Mouse (Mus musculus): ENCODE measurements around the gene Rps27l.
A peak's percentile ranks its signal among the peaks of the same experiment; 100 is the strongest.

Gene Rps27l

DNA sequence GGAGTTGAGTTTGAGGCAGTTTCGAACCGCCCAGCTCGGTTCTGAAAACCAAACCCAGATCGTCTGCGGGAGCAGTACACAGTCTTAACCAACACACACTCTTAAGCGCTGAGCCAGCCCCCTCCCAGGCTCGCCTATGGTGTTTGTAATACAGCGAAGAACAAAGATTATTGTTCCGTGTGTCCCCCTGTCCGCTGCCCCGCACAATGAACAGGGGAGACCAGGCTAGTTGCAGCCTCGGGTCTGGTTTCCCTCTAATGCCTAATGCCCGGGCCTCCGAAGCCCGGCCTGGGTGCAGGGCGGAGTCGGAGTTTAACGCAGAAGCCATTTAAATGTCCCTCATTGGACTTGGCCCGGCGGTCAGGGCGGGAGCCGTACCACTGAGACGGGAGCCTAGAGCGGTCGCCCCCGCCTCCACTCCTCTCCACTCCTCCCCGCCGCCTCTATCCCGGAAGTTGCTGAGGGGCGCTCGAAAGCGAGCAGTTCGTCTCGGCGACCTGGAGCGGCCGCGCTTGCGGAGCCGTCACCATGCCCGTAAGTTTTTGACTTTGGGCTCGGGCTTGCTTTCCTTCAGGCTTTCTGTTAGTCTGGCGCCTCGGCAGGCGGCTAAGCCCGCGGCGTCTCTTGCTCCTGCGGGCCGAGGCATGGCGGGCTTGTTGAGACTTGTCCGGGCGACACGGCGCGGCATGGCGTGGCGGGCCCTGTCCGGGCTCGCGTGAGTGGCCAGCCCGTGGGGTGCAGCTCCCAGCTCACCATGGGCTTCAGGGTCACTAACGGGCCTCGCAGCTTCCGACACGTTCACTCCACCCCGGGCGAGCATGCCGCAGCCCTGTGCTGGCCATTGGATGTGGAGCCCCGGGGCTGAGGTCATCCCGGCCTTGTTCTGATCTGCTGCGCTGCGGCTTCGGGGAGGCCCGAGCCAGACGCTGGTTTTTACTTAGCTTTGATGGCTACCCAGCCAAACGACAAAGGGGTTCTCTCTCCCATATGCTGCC, at the start of gene Rps27l:
Rps27l (plus strand) TSS at position 440 of the 995 bp plus-strand sequence.
- DNase-seq (ENCODE audit: low read depth): peak; percentile 96

DNA sequence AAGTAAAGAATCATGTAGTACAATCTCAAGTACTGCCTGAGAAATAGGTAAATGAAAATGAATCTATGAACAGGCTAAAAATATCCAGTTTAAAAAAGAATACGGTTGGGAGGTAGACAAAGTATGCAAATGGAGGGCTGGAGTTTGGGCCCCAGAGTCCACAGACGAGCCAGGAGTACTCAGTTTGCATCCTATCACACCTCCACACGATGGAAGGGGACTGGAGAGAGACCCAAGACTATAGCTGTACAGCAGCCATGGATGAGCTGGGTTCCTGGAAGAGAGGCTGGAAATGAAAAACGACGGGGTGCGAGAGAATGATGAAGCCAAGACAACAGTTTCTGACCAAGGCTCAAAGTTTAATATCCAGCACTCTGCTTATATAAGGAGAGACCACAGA, 48.9 kb upstream of the Rps27l start:
- DNase-seq (ENCODE audit: low read depth): peak; percentile 27

DNA sequence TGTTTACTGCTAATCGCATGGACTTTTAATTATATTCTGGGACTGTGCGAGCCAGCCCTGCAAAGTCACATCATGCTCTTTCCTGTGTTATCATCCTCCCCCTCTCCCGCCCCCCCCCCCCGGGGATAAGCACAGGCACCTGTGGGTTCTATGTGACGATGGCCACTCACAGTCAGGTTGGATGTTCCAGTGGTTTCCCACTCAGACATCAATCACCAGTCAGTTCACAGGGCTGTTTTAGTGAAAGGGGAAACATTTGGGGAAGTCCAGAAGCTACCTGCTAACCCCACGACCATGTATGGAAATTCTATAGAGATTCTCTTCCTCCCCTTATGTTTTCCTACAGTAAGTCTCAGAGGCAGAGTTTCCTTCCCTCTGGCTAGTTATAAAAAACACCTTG, 48.0 kb upstream of the Rps27l start:
- peak; percentile 89 for DNase-seq (ENCODE audit: low read depth)

DNA sequence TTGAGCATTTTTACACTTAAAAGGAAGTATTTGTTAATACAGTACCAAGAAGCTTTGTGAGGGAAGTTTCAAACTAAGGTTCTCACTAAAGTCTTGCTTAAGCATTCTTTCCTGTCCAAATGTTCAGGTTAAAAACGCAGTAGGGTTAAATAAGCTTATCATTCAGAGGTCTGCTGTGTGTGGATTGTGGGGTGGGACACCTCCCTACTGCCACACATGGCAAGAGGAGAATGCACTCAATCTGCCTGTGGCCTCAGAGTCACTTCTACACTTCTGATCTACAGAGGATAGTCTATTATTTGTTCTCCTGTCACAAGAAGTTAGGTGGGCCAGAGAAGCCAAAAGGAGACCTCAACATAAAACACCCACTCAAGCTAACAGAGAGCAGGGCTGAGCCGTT, 46.8 kb upstream of the Rps27l start:
- peak; percentile 73 for DNase-seq (ENCODE audit: low read depth)

DNA sequence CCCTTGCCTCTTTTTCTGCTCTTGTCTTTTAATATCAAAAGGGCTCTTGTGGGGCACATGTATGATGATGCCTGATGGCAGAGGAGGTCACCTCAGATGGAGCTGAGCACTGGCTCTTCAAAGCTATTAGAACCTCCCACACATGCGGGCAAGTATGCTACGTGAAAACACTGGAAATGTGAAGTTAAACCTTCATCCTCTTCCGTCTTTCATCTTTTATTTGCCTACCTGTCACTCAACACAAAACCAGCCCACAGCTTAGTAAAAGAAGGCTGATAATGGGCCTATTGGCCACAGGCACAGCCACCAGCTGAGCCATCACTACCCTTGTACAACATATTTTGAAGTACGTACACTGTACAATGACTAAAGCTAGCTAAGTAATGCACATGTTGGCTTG, 46.4 kb upstream of the Rps27l start:
- DNase-seq (ENCODE audit: low read depth): no peak

- peak; percentile 45 for DNase-seq (ENCODE audit: low read depth)
These were observed 39.9 kb upstream of the Rps27l start for GRCm38 (mm10) chr9:66905990-66906389.

GRCm38 (mm10) chr9:66907126-66907525, 38.8 kb upstream of the Rps27l start:
- peak; percentile 28 for DNase-seq (ENCODE audit: low read depth)

DNA sequence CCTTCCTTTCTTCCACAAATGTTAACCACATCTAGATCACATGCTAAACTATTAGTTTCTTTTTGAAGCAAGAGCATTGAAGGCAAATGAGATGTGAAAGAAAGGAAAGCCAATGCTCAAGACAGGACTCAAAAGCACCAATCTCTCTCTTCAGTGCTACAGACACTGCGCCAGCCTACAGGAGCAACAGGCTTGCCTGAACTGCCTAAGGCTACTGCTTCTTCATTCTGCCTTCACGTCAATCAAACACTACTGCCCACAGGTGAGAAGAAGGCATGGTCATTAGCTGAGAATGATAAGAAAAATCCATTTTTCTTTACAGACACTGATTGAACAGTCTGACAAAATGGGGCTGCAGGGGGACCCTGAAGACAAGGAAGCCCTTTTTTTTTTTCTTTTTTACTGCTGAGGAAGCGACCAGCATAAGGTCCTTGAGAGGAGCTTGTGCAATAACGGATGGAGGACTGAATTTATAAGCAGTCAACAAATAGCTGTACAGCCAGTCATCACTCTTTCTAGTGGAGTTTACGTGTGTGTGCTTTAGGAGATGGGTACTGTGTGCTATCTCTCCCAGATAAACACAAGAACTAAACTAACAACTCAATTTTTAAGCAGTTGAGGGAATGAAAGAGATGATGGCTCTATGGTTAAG, 38.0 kb upstream of the Rps27l start:
- peak; percentile 52 for DNase-seq (ENCODE audit: low read depth)

- DNase-seq (ENCODE audit: low read depth): peak; percentile 42
These were observed 36.0 kb upstream of the Rps27l start for GRCm38 (mm10) chr9:66909922-66910321.

GRCm38 (mm10) chr9:66910677-66911076, 35.2 kb upstream of the Rps27l start:
- peak; percentile 76 for DNase-seq (ENCODE audit: low read depth)

GRCm38 (mm10) chr9:66912304-66912703, 33.6 kb upstream of the Rps27l start:
- peak; percentile 37 for DNase-seq (ENCODE audit: low read depth)

- DNase-seq (ENCODE audit: low read depth): peak; percentile 60
These were observed 32.5 kb upstream of the Rps27l start for GRCm38 (mm10) chr9:66913254-66913934.

- peak; percentile 38 for DNase-seq (ENCODE audit: low read depth)
These were observed 31.3 kb upstream of the Rps27l start for GRCm38 (mm10) chr9:66914540-66914939.

DNA sequence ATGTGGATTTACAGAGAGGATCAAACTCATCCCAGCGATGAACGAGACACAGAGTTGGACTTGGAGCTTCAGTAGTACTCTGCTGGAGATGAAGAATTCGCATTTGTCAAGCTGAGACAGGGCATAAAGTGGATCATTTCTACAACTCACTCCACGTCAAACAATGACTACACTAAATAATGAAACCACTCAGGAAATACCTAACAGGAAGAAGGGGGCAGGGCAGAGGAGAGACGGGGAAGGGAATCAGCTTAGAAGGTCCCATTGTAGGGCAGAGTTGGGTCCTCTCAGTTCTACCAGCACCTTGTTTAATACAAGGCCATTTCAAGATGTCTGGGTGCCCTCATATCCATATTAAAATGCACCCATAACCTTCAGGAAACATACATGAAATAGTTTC, 30.5 kb upstream of the Rps27l start:
- peak; percentile 86 for DNase-seq (ENCODE audit: low read depth)

DNA sequence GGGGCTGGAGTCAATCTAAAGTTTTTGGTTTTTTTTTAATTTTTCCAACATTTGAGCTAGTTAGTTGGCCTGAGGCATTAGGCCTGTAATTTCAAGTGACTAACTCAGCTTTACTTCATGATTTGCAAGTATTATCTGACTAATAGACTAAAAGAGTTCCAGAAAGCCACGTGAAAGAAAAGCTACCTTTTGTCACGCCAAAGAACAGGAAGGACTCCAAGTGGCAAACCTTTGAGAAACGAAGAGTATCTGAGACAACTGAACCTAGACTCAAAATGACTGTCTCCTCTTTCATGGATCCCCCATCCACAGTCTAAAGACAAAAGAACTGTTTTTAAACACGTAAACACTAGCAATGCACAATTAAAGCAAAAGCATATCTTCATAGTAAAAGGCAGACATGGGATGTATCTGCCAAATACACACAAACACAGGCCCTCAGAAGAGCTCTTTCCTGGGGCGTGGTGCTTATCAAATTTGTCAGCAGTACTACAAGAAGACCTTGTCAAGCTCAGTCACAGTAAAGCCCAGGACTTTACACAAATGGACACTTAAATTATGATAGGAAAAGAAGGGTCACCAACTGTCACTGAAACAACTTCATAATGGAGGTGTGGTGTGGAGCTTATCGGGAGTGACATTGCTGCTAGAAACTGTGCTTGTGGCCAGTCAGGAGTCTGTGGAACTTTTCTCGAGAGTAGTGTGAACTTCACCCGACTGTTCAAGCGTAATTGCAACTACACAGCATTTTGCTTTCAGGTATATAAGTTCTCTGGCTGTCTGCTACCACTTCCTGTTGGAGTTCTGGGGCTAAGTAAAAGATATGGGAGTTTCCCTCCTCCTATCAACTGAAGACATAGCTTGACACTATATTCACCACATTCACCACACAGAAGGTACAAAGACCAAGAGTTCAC, 29.8 kb upstream of the Rps27l start:
- peak; percentile 91 for DNase-seq (ENCODE audit: low read depth)

DNA sequence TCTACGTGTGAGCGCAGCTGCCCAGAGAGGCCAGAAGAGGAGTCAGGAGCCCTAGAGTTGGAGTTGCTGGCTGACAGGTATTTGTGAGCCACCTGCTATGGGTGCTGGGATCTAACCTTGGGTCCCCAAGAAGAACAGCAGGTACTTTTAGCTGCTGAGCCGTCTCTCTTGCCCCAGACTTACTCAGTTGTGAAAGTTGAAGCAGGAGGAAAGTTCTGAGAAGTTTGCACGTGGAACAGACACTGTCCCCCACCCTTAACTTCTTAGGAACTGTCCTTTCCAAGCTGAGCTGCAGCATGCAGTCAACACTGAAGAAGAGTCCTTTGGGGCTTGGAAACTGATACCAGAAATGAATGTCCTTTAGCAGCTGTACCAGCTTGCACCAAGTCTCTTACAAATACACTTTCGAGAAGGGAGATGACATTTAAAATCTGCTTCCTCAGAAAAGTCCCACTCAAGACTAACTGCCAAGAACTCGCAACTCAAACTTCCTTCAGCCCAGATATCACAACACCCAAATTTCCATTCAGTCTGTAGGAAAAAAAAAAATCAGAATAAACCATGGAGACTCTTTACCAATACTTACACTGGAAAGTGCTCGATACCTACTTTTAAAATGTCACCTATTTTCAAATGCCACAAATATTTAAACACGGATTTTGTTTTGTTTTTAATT, 28.5 kb upstream of the Rps27l start:
- DNase-seq (ENCODE audit: low read depth): peak; percentile 67

DNA sequence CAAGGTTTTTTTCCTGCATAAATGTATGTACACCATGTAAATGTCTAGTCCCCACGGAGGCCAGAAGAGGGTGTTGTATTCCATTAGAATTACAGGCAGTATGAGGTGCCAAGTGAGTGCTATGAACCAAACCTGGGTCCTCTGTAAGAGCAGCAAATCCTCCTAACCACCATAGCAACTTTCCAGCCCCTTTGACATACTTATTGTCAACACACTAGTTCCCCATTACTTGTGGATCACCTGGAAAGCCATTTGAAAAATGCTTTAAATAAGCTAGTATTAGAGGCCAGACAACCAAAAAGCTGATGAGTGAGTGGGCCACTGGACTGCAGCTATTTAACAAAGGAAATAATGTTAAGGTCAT, 28.0 kb upstream of the Rps27l start:
- DNase-seq (ENCODE audit: low read depth): peak; percentile 53

- peak; percentile 75 for DNase-seq (ENCODE audit: low read depth)
These were observed 27.1 kb upstream of the Rps27l start for GRCm38 (mm10) chr9:66918672-66919330.

- DNase-seq (ENCODE audit: low read depth): peak; percentile 98
These were observed 26.4 kb upstream of the Rps27l start, which contains the start of gene Rab8b for GRCm38 (mm10) chr9:66919382-66919971. Rab8b (minus strand) TSS chr9:66919687.

DNA sequence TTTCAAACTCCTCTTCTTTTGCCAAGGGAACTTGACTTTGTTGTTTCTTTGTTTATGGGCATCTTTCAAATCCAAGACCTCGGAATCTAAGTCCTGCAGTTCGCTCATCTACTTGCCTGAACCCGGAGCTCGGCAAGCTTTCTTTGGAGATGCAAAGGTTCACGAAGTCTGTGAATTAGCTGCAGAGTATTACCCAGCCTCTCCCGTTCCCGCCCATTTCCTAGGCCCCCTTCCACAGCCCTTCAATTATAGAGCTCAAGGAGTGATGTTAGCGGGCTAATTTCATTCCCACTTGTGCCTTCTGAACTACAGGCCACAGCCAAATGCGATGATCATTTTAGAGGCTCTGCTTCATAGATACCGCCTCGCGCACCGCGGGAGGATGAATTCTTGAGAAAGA, 25.9 kb upstream of the Rps27l start:
- no peak for DNase-seq (ENCODE audit: low read depth)
